Mouse (Mus musculus): ENCODE results near the gene Hoxc5. TPM values are rescaled to one million over a fixed set of nuclear protein-coding genes. Genes with fewer than 3 reads are reported as not detected.

Gene Hoxc5
- not detected in 2 replicates for total RNA-seq (2017)

GRCm38 (mm10) chr15:102967312-102967510, at the start of gene Hoxc5:
Hoxc5 (plus strand) TSS chr15:102967443.
- no peak for ATAC-seq (replicated peaks; ENCODE audit: low read depth, poor library complexity, severe bottlenecking)

- ATAC-seq (replicated peaks; ENCODE audit: low read depth, poor library complexity, severe bottlenecking) = no peak
Measured at GRCm38 (mm10) chr15:102917972-102918572, 49.2 kb upstream of the Hoxc5 start.

GRCm38 (mm10) chr15:102918611-102919265, 48.5 kb upstream of the Hoxc5 start:
- ATAC-seq (replicated peaks; ENCODE audit: low read depth, poor library complexity, severe bottlenecking) = no peak

- ATAC-seq (replicated peaks; ENCODE audit: low read depth, poor library complexity, severe bottlenecking) = no peak
Measured at GRCm38 (mm10) chr15:102919336-102920180, 47.7 kb upstream of the Hoxc5 start.

- peak; percentile 32; the same call in 1 of the 2 replicates for ATAC-seq (replicated peaks; ENCODE audit: low read depth, poor library complexity, severe bottlenecking)
Measured at GRCm38 (mm10) chr15:102920619-102921018, 46.6 kb upstream of the Hoxc5 start.

GRCm38 (mm10) chr15:102921053-102922011, 45.9 kb upstream of the Hoxc5 start, which contains the start of gene Hoxc13:
Hoxc13 (plus strand) TSS chr15:102921103.
- ATAC-seq (replicated peaks; ENCODE audit: low read depth, poor library complexity, severe bottlenecking) = no peak

GRCm38 (mm10) chr15:102922012-102922362, 45.3 kb upstream of the Hoxc5 start:
- no peak for ATAC-seq (replicated peaks; ENCODE audit: low read depth, poor library complexity, severe bottlenecking)

- no peak for ATAC-seq (replicated peaks; ENCODE audit: low read depth, poor library complexity, severe bottlenecking)
Measured at GRCm38 (mm10) chr15:102922636-102923500, 44.4 kb upstream of the Hoxc5 start.

GRCm38 (mm10) chr15:102927032-102927645, 40.1 kb upstream of the Hoxc5 start:
- no peak for ATAC-seq (replicated peaks; ENCODE audit: low read depth, poor library complexity, severe bottlenecking)

- ATAC-seq (replicated peaks; ENCODE audit: low read depth, poor library complexity, severe bottlenecking) = no peak
Measured at GRCm38 (mm10) chr15:102931706-102932358, 35.4 kb upstream of the Hoxc5 start.

GRCm38 (mm10) chr15:102934438-102934837, 32.8 kb upstream of the Hoxc5 start:
- ATAC-seq (replicated peaks; ENCODE audit: low read depth, poor library complexity, severe bottlenecking) = no peak

GRCm38 (mm10) chr15:102934897-102935296, 32.3 kb upstream of the Hoxc5 start:
- ATAC-seq (replicated peaks; ENCODE audit: low read depth, poor library complexity, severe bottlenecking) = no peak

GRCm38 (mm10) chr15:102936279-102936972, 30.8 kb upstream of the Hoxc5 start, which contains the start of gene Hoxc12:
Hoxc12 (plus strand) TSS chr15:102936757.
- ATAC-seq (replicated peaks; ENCODE audit: low read depth, poor library complexity, severe bottlenecking) = no peak

GRCm38 (mm10) chr15:102937036-102937666, 30.1 kb upstream of the Hoxc5 start:
- ATAC-seq (replicated peaks; ENCODE audit: low read depth, poor library complexity, severe bottlenecking) = no peak

GRCm38 (mm10) chr15:102939256-102940155, 27.7 kb upstream of the Hoxc5 start:
- no peak for ATAC-seq (replicated peaks; ENCODE audit: low read depth, poor library complexity, severe bottlenecking)

- no peak for ATAC-seq (replicated peaks; ENCODE audit: low read depth, poor library complexity, severe bottlenecking)
Measured at GRCm38 (mm10) chr15:102942739-102943467, 24.3 kb upstream of the Hoxc5 start.
